Comparison of ENCODE assay signal across 8 mouse cellular contexts in genomic region chr14:57890011-57890842, GRCm38 (mm10). TPM values are rescaled to one million over a fixed set of nuclear protein-coding genes. Genes with fewer than 3 reads are reported as not detected.
A peak's percentile ranks its signal among the peaks of the same experiment; 100 is the strongest.
DNase-seq lines count a peak whose midpoint lies in the region; ATAC-seq lines count a peak whose summit lies in the region.

Gene Zdhhc20, minus strand, starts transcription at chr14:57890276.

- no peaks in the 10 kb centered on the region for H3K27me3 ChIP-seq in forebrain, embryonic 10.5 days (ENCODE audit: poor library complexity, severe bottlenecking)
- no peaks in the 10 kb centered on the region for H3K27me3 ChIP-seq in heart, embryonic 15.5 days
- no peaks in the 10 kb centered on the region for H3K27me3 ChIP-seq in liver, embryonic 15.5 days
- no peaks in the 10 kb centered on the region for H3K27me3 ChIP-seq in neural tube, embryonic 12.5 days (replicated peaks)

- H3K27ac ChIP-seq in forebrain, embryonic 10.5 days = peak within 1 kb of the TSS; percentile 96
- H3K27ac ChIP-seq in heart, embryonic 15.5 days = peak within 1 kb of the TSS; percentile 91
- H3K27ac ChIP-seq in liver, embryonic 15.5 days (replicated peaks) = peak within 1 kb of the TSS; percentile 70
- H3K27ac ChIP-seq in neural tube, embryonic 12.5 days = peak within 1 kb of the TSS; percentile 76

- peak; percentile 88 for ATAC-seq in CD4-positive, CD25-positive, alpha-beta regulatory T cell, adult 4 months
- peak; percentile 99 for ATAC-seq in heart, embryonic 15.5 days (replicated peaks; ENCODE audit: insufficient number of reproducible peaks, insufficient read depth, low FRiP score, low read depth)
- peak; percentile 98 for ATAC-seq in liver, embryonic 15.5 days (ENCODE audit: insufficient read depth)
- peak; percentile 96 for ATAC-seq in neural tube, embryonic 12.5 days (ENCODE audit: low FRiP score, low read depth)

- no peaks in the 10 kb centered on the region for H3K9me3 ChIP-seq in forebrain, embryonic 10.5 days
- H3K9me3 ChIP-seq in heart, embryonic 15.5 days (replicated peaks) = no peaks in the 10 kb centered on the region
- no peaks in the 10 kb centered on the region for H3K9me3 ChIP-seq in liver, embryonic 15.5 days (replicated peaks)
- H3K9me3 ChIP-seq in neural tube, embryonic 12.5 days = no peaks in the 10 kb centered on the region

- 4% methylated on average over 65 of the region's 65 CpGs for WGBS in forebrain, embryonic 10.5 days
- WGBS in heart, embryonic 15.5 days = 3% methylated on average over 60 of the region's 65 CpGs
- WGBS in liver, embryonic 15.5 days (ENCODE audit: insufficient replicate concordance) = 3% methylated on average over 65 of the region's 65 CpGs
- WGBS in neural tube, embryonic 12.5 days = 3% methylated on average over 65 of the region's 65 CpGs

- peaks cover 8% of the 10 kb centered on the region for H3K36me3 ChIP-seq in forebrain, embryonic 10.5 days (replicated peaks)
- no peaks in the 10 kb centered on the region for H3K36me3 ChIP-seq in heart, embryonic 15.5 days
- no peaks in the 10 kb centered on the region for H3K36me3 ChIP-seq in liver, embryonic 15.5 days (replicated peaks)
- no peaks in the 10 kb centered on the region for H3K36me3 ChIP-seq in neural tube, embryonic 12.5 days

- H3K4me1 ChIP-seq in forebrain, embryonic 10.5 days = peaks cover 14% of the 10 kb centered on the region
- H3K4me1 ChIP-seq in heart, embryonic 15.5 days (replicated peaks) = peaks cover 17% of the 10 kb centered on the region
- peaks cover 23% of the 10 kb centered on the region for H3K4me1 ChIP-seq in liver, embryonic 15.5 days (replicated peaks)
- peaks cover 4% of the 10 kb centered on the region; the same call in 1 of the 2 replicates for H3K4me1 ChIP-seq in neural tube, embryonic 12.5 days

- peak; percentile 92 for DNase-seq in c-Kit-negative CD71-positive TER-119-positive erythroid progenitor cells, embryonic 14.5 days (ENCODE audit: low read depth, low spot score)
- DNase-seq in forebrain, embryonic 10.5 days (ENCODE audit: extremely low spot score, low spot score) = peak; percentile 96
- DNase-seq in kidney, postnatal 25 days = peak; percentile 93 to 97
- peak; percentile 86 for DNase-seq in telencephalon, adult 2 months (ENCODE audit: low read depth, low spot score)

- peak within 1 kb of the TSS; percentile 79 for H3K4me2 ChIP-seq in heart, embryonic 15.5 days
- H3K4me2 ChIP-seq in liver, embryonic 15.5 days = peak within 1 kb of the TSS; percentile 98
- peak within 1 kb of the TSS; percentile 63 for H3K4me2 ChIP-seq in neural tube, embryonic 12.5 days (replicated peaks)

- H3K9ac ChIP-seq in heart, embryonic 15.5 days = peak within 1 kb of the TSS; percentile 93
- H3K9ac ChIP-seq in liver, embryonic 15.5 days = peak within 1 kb of the TSS; percentile 79
- H3K9ac ChIP-seq in neural tube, embryonic 12.5 days = peak within 1 kb of the TSS; percentile 96

- peak within 1 kb of the TSS; percentile 97 for H3K4me3 ChIP-seq in forebrain, embryonic 10.5 days
- H3K4me3 ChIP-seq in heart, embryonic 15.5 days = peak within 1 kb of the TSS; percentile 95
- H3K4me3 ChIP-seq in liver, embryonic 15.5 days (replicated peaks) = peak within 1 kb of the TSS; percentile 81
- H3K4me3 ChIP-seq in neural tube, embryonic 12.5 days = peak within 1 kb of the TSS; percentile 95

RNA-seq across cellular contexts. Expression of gene Zdhhc20, which starts in this region (rescaled TPM):
- polyA plus RNA-seq in CD4-positive, CD25-positive, alpha-beta regulatory T cell, adult 4 months (2017; shearing (Covaris generic)) = 100 to 1,000 TPM; 212 to 215 TPM
- polyA plus RNA-seq in forebrain, embryonic 10.5 days (2016; fragmentation: Nextera tagmentation; extraction: Ambion mirVana) = 50.3 and 54.2 TPM in 2 replicates
- polyA plus RNA-seq in heart, embryonic 15.5 days (2015; fragmentation: Nextera tagmentation; extraction: Ambion mirVana) = 38.8 and 40.3 TPM in 2 replicates
- polyA plus RNA-seq in liver, embryonic 15.5 days (2015; fragmentation: Nextera tagmentation; extraction: Ambion mirVana) = 9.6 and 11.4 TPM in 2 replicates
- 60.5 and 64.5 TPM in 2 replicates for polyA plus RNA-seq in neural tube, embryonic 12.5 days (2016; fragmentation: Nextera tagmentation; extraction: Ambion mirVana)

Comparison
In these comparisons a context has a peak if more than half of its experiments do, and no peak if none do; other contexts are left out.
1. Peak in every context shown above with its lines: DNase-seq, ATAC-seq, H3K4me3 ChIP-seq and H3K27ac ChIP-seq.